Mouse (Mus musculus): ENCODE measurements around the gene Gba2. TPM values are rescaled to one million over a fixed set of nuclear protein-coding genes. Genes with fewer than 3 reads are reported as not detected.

The Gba2 gene
- polyA plus RNA-seq, 1 experiment from 2014 or later, result 44.5 TPM

DNA sequence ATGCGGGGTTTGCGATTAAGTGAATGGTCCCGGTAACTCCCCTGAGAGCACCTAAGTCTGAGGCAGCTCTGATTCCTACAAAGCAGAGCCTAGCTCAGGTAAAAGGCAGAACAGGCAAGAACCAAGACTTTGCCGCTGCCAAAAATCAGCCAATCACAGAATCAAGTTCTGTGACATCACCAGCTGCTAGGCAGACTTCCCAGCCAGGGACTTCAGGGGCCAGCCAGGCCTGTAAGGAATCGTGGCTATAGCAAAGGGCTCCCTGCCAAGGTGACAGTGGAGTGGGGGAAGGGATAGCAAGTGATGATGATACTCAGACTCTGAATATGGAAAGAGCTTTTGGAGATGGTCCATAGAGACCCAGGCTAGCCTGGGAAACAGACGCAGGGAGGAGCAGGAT, 58.7 kb downstream of the Gba2 start:
- no peak overlapping the region for H3K27ac ChIP-seq
- no peaks in the 10 kb centered on the region for H3K9me3 ChIP-seq (ENCODE audit: control insufficient read depth, low read length)
- ATAC-seq (ENCODE audit: low FRiP score) (peak; percentile 54; the same call in 1 of the 2 replicates), DNase-seq (ENCODE audit: low spot score) (peak; percentile 100)
- no peak overlapping the region for H3K4me3 ChIP-seq (replicated peaks; ENCODE audit: low read length)
- no peaks in the 10 kb centered on the region for H3K36me3 ChIP-seq (replicated peaks; ENCODE audit: control insufficient read depth, insufficient read depth)
- H3K27me3 ChIP-seq (ENCODE audit: control insufficient read depth, insufficient read depth, low read length), result peaks cover 37% of the 10 kb centered on the region
- H3K9ac ChIP-seq, result no peak overlapping the region
- peak overlapping the region; percentile 42 for H3K4me2 ChIP-seq (replicated peaks)
- WGBS, result 18% methylated on average over 6 of the region's 6 CpGs
- H3K4me1 ChIP-seq (replicated peaks; ENCODE audit: control insufficient read depth, insufficient read depth, low read length), result peaks cover 13% of the 10 kb centered on the region

- no peaks in the 10 kb centered on the region for H3K36me3 ChIP-seq (replicated peaks; ENCODE audit: control insufficient read depth, insufficient read depth)
- 13% methylated on average over 10 of the region's 10 CpGs for WGBS
- no peak for ATAC-seq (ENCODE audit: low FRiP score)
- peaks cover 33% of the 10 kb centered on the region for H3K27me3 ChIP-seq (ENCODE audit: control insufficient read depth, insufficient read depth, low read length)
- no peak overlapping the region for H3K9ac ChIP-seq
- no peak overlapping the region for H3K27ac ChIP-seq
- no peaks in the 10 kb centered on the region for H3K9me3 ChIP-seq (ENCODE audit: control insufficient read depth, low read length)
- H3K4me1 ChIP-seq (replicated peaks; ENCODE audit: control insufficient read depth, insufficient read depth, low read length), result peaks cover 12% of the 10 kb centered on the region
- H3K4me3 ChIP-seq (replicated peaks; ENCODE audit: low read length), result no peak overlapping the region
- H3K4me2 ChIP-seq (replicated peaks), result peak overlapping the region; percentile 42
- DNase-seq (ENCODE audit: low spot score), result no peak
Measured at GRCm38 (mm10) chr4:43519551-43519950, 59.1 kb downstream of the Gba2 start.

Other genes with a start within 250 kb of the Gba2 start
- gene Rusc2, start 196.9 kb downstream of the Gba2 start, polyA plus RNA-seq (2014; fragmentation: Nextera tagmentation; extraction: Ambion mirVana), result 58.3 and 58.5 TPM in 2 replicates
- 1.6 and 2.2 TPM in 2 replicates for gene Fam166b, start 149.7 kb downstream of the Gba2 start, polyA plus RNA-seq (2014; fragmentation: Nextera tagmentation; extraction: Ambion mirVana)
- gene Tesk1, start 136.9 kb downstream of the Gba2 start, polyA plus RNA-seq (2014; fragmentation: Nextera tagmentation; extraction: Ambion mirVana), result 21.8 and 22.6 TPM in 2 replicates
- gene Cd72, start 124.2 kb downstream of the Gba2 start, polyA plus RNA-seq (2014; fragmentation: Nextera tagmentation; extraction: Ambion mirVana), result 6.4 and 7.5 TPM in 2 replicates
- not detected in 2 replicates for gene Sit1, start 95.1 kb downstream of the Gba2 start, polyA plus RNA-seq (2014; fragmentation: Nextera tagmentation; extraction: Ambion mirVana)
- gene Ccdc107, start 86.0 kb downstream of the Gba2 start, polyA plus RNA-seq (2014; fragmentation: Nextera tagmentation; extraction: Ambion mirVana), result 80.3 and 92.0 TPM in 2 replicates
- 4.7 and 6.1 TPM in 2 replicates for gene Arhgef39, start 79.2 kb downstream of the Gba2 start, polyA plus RNA-seq (2014; fragmentation: Nextera tagmentation; extraction: Ambion mirVana)
- 0.16 and 0.26 TPM in 2 replicates for gene Car9, start 71.9 kb downstream of the Gba2 start, polyA plus RNA-seq (2014; fragmentation: Nextera tagmentation; extraction: Ambion mirVana)
- gene Tpm2, start 55.1 kb downstream of the Gba2 start, polyA plus RNA-seq (2014; fragmentation: Nextera tagmentation; extraction: Ambion mirVana), result 9.1 and 10.8 TPM in 2 replicates
- 80.0 and 82.3 TPM in 2 replicates for gene Creb3, start 16.5 kb downstream of the Gba2 start, polyA plus RNA-seq (2014; fragmentation: Nextera tagmentation; extraction: Ambion mirVana)
- 57.5 and 62.8 TPM in 2 replicates for gene Tln1, start 16.2 kb downstream of the Gba2 start, polyA plus RNA-seq (2014; fragmentation: Nextera tagmentation; extraction: Ambion mirVana)
- 21.7 and 25.2 TPM in 2 replicates for gene Rgp1, start 158 bp downstream of the Gba2 start, polyA plus RNA-seq (2014; fragmentation: Nextera tagmentation; extraction: Ambion mirVana)
- gene Msmp, start 5.6 kb upstream of the Gba2 start, polyA plus RNA-seq (2014; fragmentation: Nextera tagmentation; extraction: Ambion mirVana), result 1.0 and 1.9 TPM in 2 replicates
- gene Npr2, start 53.1 kb upstream of the Gba2 start, polyA plus RNA-seq (2014; fragmentation: Nextera tagmentation; extraction: Ambion mirVana), result 13.3 and 14.2 TPM in 2 replicates
- gene Spag8, start 74.7 kb upstream of the Gba2 start, polyA plus RNA-seq (2014; fragmentation: Nextera tagmentation; extraction: Ambion mirVana), result 5.5 and 9.3 TPM in 2 replicates
- gene Hint2, start 77.6 kb upstream of the Gba2 start, polyA plus RNA-seq (2014; fragmentation: Nextera tagmentation; extraction: Ambion mirVana), result 70.1 and 77.0 TPM in 2 replicates
- 8.7 and 10.5 TPM in 2 replicates for gene Tmem8b, start 90.1 kb upstream of the Gba2 start, polyA plus RNA-seq (2014; fragmentation: Nextera tagmentation; extraction: Ambion mirVana)
- 1.9 and 2.2 TPM in 2 replicates for gene Fam221b, start 90.3 kb upstream of the Gba2 start, polyA plus RNA-seq (2014; fragmentation: Nextera tagmentation; extraction: Ambion mirVana)
- not detected in 2 replicates for gene Olfr70, start 121.9 kb upstream of the Gba2 start, polyA plus RNA-seq (2014; fragmentation: Nextera tagmentation; extraction: Ambion mirVana)
- gene Olfr71, start 131.4 kb upstream of the Gba2 start, polyA plus RNA-seq (2014; fragmentation: Nextera tagmentation; extraction: Ambion mirVana), result not detected in 2 replicates
- gene Hrct1, start 148.3 kb upstream of the Gba2 start, polyA plus RNA-seq (2014; fragmentation: Nextera tagmentation; extraction: Ambion mirVana), result 0.18 and 0.58 TPM in 2 replicates
- 0.04 and 0.07 TPM in 2 replicates for gene Spaar, start 151.2 kb upstream of the Gba2 start, polyA plus RNA-seq (2014; fragmentation: Nextera tagmentation; extraction: Ambion mirVana)
- not detected in 2 replicates for gene Olfr159, start 192.1 kb upstream of the Gba2 start, polyA plus RNA-seq (2014; fragmentation: Nextera tagmentation; extraction: Ambion mirVana)
- gene Olfr156, start 245.0 kb upstream of the Gba2 start, polyA plus RNA-seq (2014; fragmentation: Nextera tagmentation; extraction: Ambion mirVana), result not detected in 2 replicates

Data from hindbrain, embryonic 14.5 days (tissue).